ENCODE assay signal across 8 mouse cellular contexts in genomic region chr10:22777939-22778338, GRCm38 (mm10). TPM values are rescaled to one million over a fixed set of nuclear protein-coding genes. Genes with fewer than 3 reads are reported as not detected.
A peak's percentile ranks its signal among the peaks of the same experiment; 100 is the strongest.
DNase-seq lines count a peak whose midpoint lies in the region; ATAC-seq and TF ChIP-seq lines count a peak whose summit lies in the region.

No protein-coding gene starts in this region.

- TF ChIP-seq EP300 in CH12.LX (IDR thresholded peaks at IDR 0.05; ENCODE audit: low read length): no peak

- dilution Hi-C loops in CH12.LX (cut with MboI; ENCODE audit: extremely low pct_ligation_motif_present, extremely low pct_unique_long_range_greater_than_20kb, low sequenced_read_pairs): no loop called here

- H3K36me3 ChIP-seq in hindbrain, embryonic 10.5 days: no peaks in the 10 kb centered on the region
- H3K36me3 ChIP-seq in hindbrain, embryonic 13.5 days: no peaks in the 10 kb centered on the region
- H3K36me3 ChIP-seq in CH12.LX (replicated peaks in 1 of 2; ENCODE audit: control insufficient read depth in 1 of 2, insufficient read depth in 1 of 2, low read length in 1 of 2): no peaks in the 10 kb centered on the region
- no peaks in the 10 kb centered on the region for H3K36me3 ChIP-seq in intestine, embryonic 16.5 days (ENCODE audit: control insufficient read depth, insufficient read depth, low read length)

- no peak for TF ChIP-seq POLR2A in CH12.LX (IDR thresholded peaks at IDR 0.05; ENCODE audit: low read depth, low read length)

- H3K4me1 ChIP-seq in hindbrain, embryonic 10.5 days (replicated peaks): no peaks in the 10 kb centered on the region
- no peaks in the 10 kb centered on the region for H3K4me1 ChIP-seq in hindbrain, embryonic 13.5 days (replicated peaks)
- H3K4me1 ChIP-seq in CH12.LX (ENCODE audit: control insufficient read depth in 1 of 2, insufficient read depth in 2 of 2): no peaks in the 10 kb centered on the region; a peak in 1 of 4 replicates
- H3K4me1 ChIP-seq in intestine, embryonic 16.5 days (ENCODE audit: control insufficient read depth, insufficient read depth, low read length): 0 out of 2 replicates have a peak, but pooled peaks cover 2% of the 10 kb centered on the region

- no peak overlapping the region for H3K4me2 ChIP-seq in hindbrain, embryonic 13.5 days
- no peak overlapping the region for H3K4me2 ChIP-seq in CH12.LX (ENCODE audit: insufficient read depth, low read depth, poor library complexity, severe bottlenecking)
- no peak overlapping the region for H3K4me2 ChIP-seq in intestine, embryonic 16.5 days (ENCODE audit: low read depth, low read length)

- H3K27me3 ChIP-seq in hindbrain, embryonic 10.5 days (ENCODE audit: insufficient read depth, poor library complexity, severe bottlenecking): no peaks in the 10 kb centered on the region
- no peaks in the 10 kb centered on the region for H3K27me3 ChIP-seq in hindbrain, embryonic 13.5 days
- H3K27me3 ChIP-seq in CH12.LX (replicated peaks): no peaks in the 10 kb centered on the region
- H3K27me3 ChIP-seq in intestine, embryonic 16.5 days (replicated peaks; ENCODE audit: control insufficient read depth, insufficient read depth, low read length): no peaks in the 10 kb centered on the region

- no peak overlapping the region for H3K4me3 ChIP-seq in hindbrain, embryonic 10.5 days
- H3K4me3 ChIP-seq in hindbrain, embryonic 13.5 days: no peak overlapping the region
- H3K4me3 ChIP-seq in CH12.LX (replicated peaks in 1 of 3; ENCODE audit: low read depth in 2 of 3, low read length in 2 of 3, poor library complexity in 1 of 3): no peak overlapping the region
- H3K4me3 ChIP-seq in intestine, embryonic 16.5 days (ENCODE audit: low read length): no peak overlapping the region

- no peaks in the 10 kb centered on the region for H3K79me2 ChIP-seq in CH12.LX (replicated peaks; ENCODE audit: control insufficient read depth, extremely low read depth, insufficient read depth, poor library complexity, severe bottlenecking)

- peak; percentile 25 for DNase-seq in hindbrain, embryonic 10.5 days (ENCODE audit: low spot score)
- DNase-seq in CH12.LX (ENCODE audit: extremely low read depth) (peak; percentile 35), R1 (ENCODE audit: low read depth, low spot score) (peak; percentile 18)
- DNase-seq in lung, postnatal 4 days: peak; percentile 56 to 59
- no peak for DNase-seq in T-cell, adult 2 months (ENCODE audit: low spot score)

- TF ChIP-seq CTCF in CH12.LX (conservative IDR thresholded peaks at IDR 0.05 in 1 of 2, IDR thresholded peaks at IDR 0.05 in 1 of 2; ENCODE audit: low read depth in 2 of 2, low read length in 2 of 2): peak in 1 of 2 experiments; percentile 56; a peak in 2 of 4 replicates

- H3K9ac ChIP-seq in hindbrain, embryonic 13.5 days: no peak overlapping the region
- H3K9ac ChIP-seq in CH12.LX (ENCODE audit: insufficient read depth, low read depth): no peak overlapping the region
- no peak overlapping the region for H3K9ac ChIP-seq in intestine, embryonic 16.5 days (ENCODE audit: low read depth, low read length)

- in situ Hi-C loops in CH12.LX (cut with MboI; ENCODE audit: low pct_ligation_motif_present, low pct_unique_long_range_greater_than_20kb, low sequenced_read_pairs): loop anchor here (10.0 kb wide), 1 partner anchor 193 kb away; no protein-coding TSS in a partner anchor

- no peak for ATAC-seq in hindbrain, embryonic 13.5 days (ENCODE audit: low FRiP score)
- ATAC-seq in intestine, embryonic 16.5 days: peak; percentile 58; the same call in 1 of the 2 replicates
- no peak for ATAC-seq in megakaryocyte progenitor cell, adult 5-6 weeks (replicated peaks; ENCODE audit: poor library complexity)

- no peak overlapping the region for H3K27ac ChIP-seq in hindbrain, embryonic 10.5 days
- no peak overlapping the region for H3K27ac ChIP-seq in hindbrain, embryonic 13.5 days
- no peak overlapping the region for H3K27ac ChIP-seq in CH12.LX (ENCODE audit: insufficient read depth, low read depth)
- no peak overlapping the region for H3K27ac ChIP-seq in intestine, embryonic 16.5 days (ENCODE audit: low read length)

- 20% methylated on average over 5 of the region's 5 CpGs for WGBS in hindbrain, embryonic 10.5 days
- WGBS in hindbrain, embryonic 13.5 days: 20% methylated on average over 5 of the region's 5 CpGs
- 16% methylated on average over 5 of the region's 5 CpGs for WGBS in intestine, embryonic 16.5 days

- peak; percentile 58 for TF ChIP-seq RAD21 in CH12.LX (IDR thresholded peaks at IDR 0.05; ENCODE audit: low read depth, low read length)

- H3K9me3 ChIP-seq in hindbrain, embryonic 10.5 days: no peaks in the 10 kb centered on the region
- no peaks in the 10 kb centered on the region for H3K9me3 ChIP-seq in hindbrain, embryonic 13.5 days
- H3K9me3 ChIP-seq in CH12.LX (replicated peaks; ENCODE audit: low read length): no peaks in the 10 kb centered on the region
- H3K9me3 ChIP-seq in intestine, embryonic 16.5 days (ENCODE audit: control insufficient read depth, low read length): no peaks in the 10 kb centered on the region

TF ChIP-seq in CH12.LX, 34 proteins besides CTCF, POLR2A, EP300 and RAD21:
- TF ChIP-seq E2F4 (IDR thresholded peaks at IDR 0.05; ENCODE audit: insufficient replicate concordance, low read depth, low read length) (no peak), SMC3 (IDR thresholded peaks at IDR 0.05; ENCODE audit: low read depth, low read length) (peak; percentile 42)
TF ChIP-seq in CH12.LX: peak in this region for 1.

RNA-seq across cellular contexts. Expression of gene Tcf21, which starts 42.0 kb away (rescaled TPM):
- polyA plus RNA-seq in hindbrain, embryonic 10.5 days (2016; fragmentation: Nextera tagmentation; extraction: Ambion mirVana): 0.27 and 0.65 TPM in 2 replicates
- polyA plus RNA-seq in hindbrain, embryonic 13.5 days (2015; fragmentation: Nextera tagmentation; extraction: Ambion mirVana): 1.0 and 1.5 TPM in 2 replicates
- total RNA-seq in CH12.LX (2012; rRNA removed) (not detected in 2 replicates), CH12.LX (2014; rRNA removed) (not detected in 2 replicates)
- not detected in 2 replicates for polyA plus RNA-seq in CH12.LX (2012; ENCODE audit: insufficient read length, low read depth)
- polyA plus RNA-seq in intestine, embryonic 16.5 days (2015; fragmentation: Nextera tagmentation; extraction: Ambion mirVana): 133 and 145 TPM in 2 replicates
- total RNA-seq in megakaryocyte progenitor cell, adult 5-6 weeks (2015): not detected in 2 replicates
- not detected in 2 replicates for total RNA-seq in megakaryocyte progenitor cell, adult 5-6 weeks (2017)

RNA-seq across cellular contexts. Expression of gene Tbpl1, which starts 46.2 kb away (rescaled TPM):
- polyA plus RNA-seq in hindbrain, embryonic 10.5 days (2016; fragmentation: Nextera tagmentation; extraction: Ambion mirVana): 98.9 and 100 TPM in 2 replicates
- polyA plus RNA-seq in hindbrain, embryonic 13.5 days (2015; fragmentation: Nextera tagmentation; extraction: Ambion mirVana): 115 and 117 TPM in 2 replicates
- total RNA-seq in CH12.LX (2012; rRNA removed) (34.6 and 37.9 TPM in 2 replicates), CH12.LX (2014; rRNA removed) (54.6 and 60.3 TPM in 2 replicates)
- polyA plus RNA-seq in CH12.LX (2012; ENCODE audit: insufficient read length, low read depth): 46.9 and 47.9 TPM in 2 replicates
- polyA plus RNA-seq in intestine, embryonic 16.5 days (2015; fragmentation: Nextera tagmentation; extraction: Ambion mirVana): 38.4 and 39.7 TPM in 2 replicates
- 26.1 and 33.0 TPM in 2 replicates for total RNA-seq in megakaryocyte progenitor cell, adult 5-6 weeks (2015)
- total RNA-seq in megakaryocyte progenitor cell, adult 5-6 weeks (2017): 18.3 and 28.9 TPM in 2 replicates

Comparison
In these comparisons a context has a peak if more than half of its experiments do, and no peak if none do; other contexts are left out.
1. RNA of gene Tcf21, which starts 42.0 kb away (polyA plus RNA-seq): 133 to 145 TPM in intestine, embryonic 16.5 days; 1.0 to 1.5 TPM in hindbrain, embryonic 13.5 days, 0.27 to 0.65 TPM in hindbrain, embryonic 10.5 days and not detected in CH12.LX; every median in the first group is over 10 times any median in the second.